Mouse (Mus musculus): ENCODE results near the gene Fen1.
"Not testable (repeated sequence)": the region's sequence is repeated elsewhere in the genome, so short reads cannot be mapped to it uniquely, and the experiment has no call there.

Fen1 gene

DNA sequence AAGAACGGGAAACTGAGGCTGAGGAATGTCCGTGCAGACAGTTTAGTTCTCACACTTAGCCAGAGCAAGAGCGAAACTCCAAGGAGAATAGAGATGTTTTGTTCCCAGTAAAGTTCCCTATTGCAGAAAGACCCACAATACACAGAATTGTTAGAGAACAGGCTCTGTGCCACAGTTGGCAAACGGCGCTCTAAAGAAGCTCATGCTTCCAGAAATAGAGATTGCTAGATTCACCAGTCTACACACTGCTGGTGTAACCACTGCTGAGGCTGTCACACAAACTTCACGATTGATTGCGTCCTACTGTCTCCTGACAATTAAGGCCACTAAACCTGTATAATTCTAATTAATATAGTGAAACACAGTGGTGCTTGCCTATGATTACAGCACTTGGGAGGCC, 22.7 kb downstream of the Fen1 start:
- DNase-seq (ENCODE audit: low spot score in 2 of 2): peak in 1 of 2 experiments; percentile 45

DNA sequence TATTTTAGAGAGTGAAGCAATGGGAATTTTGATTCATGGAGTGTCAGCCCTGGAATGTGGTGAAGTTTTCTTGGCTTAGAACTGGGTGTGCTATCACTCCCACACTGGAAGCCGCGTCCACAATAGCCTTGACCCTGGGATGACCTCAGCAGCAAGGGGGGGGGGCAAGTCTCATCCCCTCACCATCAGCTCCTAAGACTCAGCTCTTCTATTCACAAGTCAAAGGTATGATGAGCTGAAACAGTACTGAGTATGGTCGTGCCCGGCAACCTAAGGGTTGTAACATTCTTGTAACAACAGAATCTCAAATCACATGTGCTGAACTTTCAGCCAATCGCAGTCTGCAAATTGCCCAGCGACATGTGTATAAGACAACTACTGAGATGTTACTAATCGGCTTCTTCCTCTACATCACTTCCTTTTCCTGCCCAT, 27.0 kb downstream of the Fen1 start:
- no peak for DNase-seq (ENCODE audit: low spot score in 2 of 2)

DNA sequence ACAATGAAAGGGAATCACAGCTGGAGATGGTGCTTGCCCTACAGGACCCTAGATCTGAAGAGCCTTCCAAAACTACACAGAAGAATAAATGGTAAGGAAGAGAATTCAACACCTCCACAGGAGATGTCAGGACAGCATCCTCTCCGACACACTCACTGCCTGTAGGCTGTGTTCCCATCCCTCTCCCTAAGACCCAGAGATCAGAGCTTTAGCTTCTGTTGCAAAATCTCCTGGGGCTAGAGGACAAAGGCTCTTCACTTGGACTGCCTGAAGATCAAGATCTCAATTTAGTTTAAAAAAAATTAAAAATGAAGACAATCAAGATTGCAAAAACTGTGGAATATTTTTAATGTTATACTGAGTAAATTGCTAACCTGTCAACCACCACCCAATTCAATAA, 27.5 kb downstream of the Fen1 start:
- no peak for DNase-seq (ENCODE audit: low spot score in 2 of 2)

DNA sequence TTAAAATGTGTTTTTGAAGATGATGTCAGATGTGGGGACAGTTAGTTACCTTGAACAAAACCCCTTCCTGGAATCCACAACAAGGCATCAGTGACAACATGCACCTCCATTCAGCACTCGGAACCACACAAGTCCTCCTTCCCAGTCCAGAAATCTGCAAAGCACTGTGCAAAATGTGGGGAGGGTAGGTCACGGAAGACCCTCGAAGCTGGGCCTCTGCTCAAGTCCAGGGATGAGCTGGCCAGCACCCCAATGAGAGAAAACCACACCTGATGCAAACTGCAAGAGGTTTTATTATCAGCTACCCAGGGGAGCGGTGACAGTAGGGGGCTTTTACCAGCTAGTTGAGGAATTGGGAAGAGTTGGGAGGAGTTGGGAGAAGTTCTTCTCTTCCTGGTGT, 29.0 kb downstream of the Fen1 start:
- DNase-seq (ENCODE audit: low spot score in 2 of 2): no peak

DNA sequence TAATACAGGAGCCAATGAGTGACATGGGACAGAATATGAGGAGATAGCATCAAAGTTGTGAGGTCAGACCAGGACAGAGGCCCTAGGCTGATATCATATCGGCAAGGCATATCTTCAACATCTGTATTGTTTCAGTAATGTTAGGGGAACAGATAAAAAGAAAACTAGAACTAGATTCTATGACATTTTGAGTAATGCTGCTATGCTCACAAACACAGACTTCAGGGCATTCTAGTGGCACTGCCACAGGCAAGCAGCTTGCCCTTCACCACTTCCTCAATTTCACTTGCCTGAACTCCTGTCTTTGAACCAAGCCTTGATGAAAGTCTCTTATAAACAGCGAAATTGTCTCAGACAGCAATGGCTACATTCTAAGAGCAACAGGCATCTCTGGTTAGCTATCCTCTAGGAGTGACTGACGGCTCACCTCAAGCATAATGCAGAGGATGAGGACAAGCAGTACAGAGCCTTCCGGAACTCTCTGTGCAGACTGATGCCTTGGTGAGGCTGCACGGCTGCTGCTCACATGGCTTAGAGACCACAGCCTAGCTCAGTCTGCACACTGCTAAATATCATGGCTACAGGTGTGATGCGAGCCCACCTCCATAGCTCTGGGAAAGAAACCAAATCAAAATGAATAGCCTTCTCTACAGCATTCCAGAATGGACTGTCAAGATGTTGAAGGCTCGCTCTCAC, 30.0 kb downstream of the Fen1 start:
- no peak for DNase-seq (ENCODE audit: low spot score in 2 of 2)

DNA sequence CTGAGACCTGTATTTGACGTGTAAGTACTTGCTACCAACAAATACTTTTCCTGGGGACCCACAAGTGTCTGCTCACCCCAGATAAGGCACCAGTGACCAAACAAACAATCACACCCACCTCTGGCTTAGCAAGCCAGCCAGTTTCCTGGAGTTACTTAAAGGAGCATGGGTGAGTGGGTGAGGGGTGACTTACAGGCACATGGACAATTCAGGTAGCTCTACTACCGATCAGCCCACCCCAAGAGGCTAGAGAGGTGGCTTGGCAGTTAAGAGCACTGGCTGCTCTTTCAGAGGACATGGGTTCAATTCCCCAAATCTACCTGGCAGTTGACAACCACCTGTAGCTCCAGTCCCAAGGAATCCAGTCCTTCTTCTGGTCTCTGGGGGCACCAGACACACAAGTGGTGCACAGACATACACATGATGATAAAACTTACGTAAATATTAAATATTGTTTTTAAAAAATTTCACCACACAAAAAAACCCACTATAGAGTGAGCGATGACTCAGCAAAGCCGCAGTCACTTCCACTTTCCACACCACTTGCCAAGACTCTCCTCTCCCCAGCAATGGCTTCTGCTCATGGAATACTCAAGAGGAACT, 30.8 kb downstream of the Fen1 start:
- no peak for DNase-seq (ENCODE audit: low spot score in 2 of 2)

DNA sequence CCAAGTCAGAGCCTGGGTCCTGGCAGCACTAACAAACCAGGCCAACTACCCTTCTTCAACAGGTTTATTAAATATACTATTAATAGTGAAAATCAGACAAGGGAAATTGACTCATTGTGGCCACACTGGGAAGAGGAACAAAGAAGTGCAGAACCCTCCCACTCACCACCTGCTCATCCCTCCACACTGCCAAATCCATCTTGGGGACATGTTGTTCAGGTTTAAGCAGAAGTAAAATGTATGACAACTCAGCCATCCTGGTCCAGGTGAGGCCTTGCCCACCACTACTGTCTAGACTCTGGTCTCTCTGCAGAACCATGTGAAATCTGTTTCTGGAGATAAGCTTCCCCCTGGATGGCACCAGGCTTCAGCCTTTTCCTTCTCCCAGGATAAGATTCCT, 32.1 kb downstream of the Fen1 start:
- peak in 1 of 2 experiments; percentile 38 for DNase-seq (ENCODE audit: low spot score in 2 of 2)

DNA sequence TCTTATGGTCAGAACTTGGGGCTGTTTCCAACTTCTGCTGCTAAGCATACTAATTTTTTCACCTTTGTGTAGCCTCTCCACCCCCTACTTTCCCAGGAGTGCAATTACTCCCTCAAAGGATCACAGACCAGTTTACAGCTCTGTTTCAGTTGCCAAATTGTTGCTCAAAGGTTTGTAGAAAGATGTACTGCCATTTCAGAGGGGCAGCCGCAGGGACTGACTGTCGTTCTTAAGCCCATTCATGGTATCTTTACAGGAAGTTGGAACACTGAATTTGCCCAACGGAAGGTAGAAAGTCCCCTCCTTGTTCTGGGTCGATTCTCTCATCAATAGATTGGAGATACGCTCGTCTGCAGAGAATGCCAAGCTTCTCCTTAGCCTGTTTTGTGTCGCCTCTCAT, 32.6 kb downstream of the Fen1 start:
- DNase-seq (ENCODE audit: low spot score in 2 of 2): no peak

DNA sequence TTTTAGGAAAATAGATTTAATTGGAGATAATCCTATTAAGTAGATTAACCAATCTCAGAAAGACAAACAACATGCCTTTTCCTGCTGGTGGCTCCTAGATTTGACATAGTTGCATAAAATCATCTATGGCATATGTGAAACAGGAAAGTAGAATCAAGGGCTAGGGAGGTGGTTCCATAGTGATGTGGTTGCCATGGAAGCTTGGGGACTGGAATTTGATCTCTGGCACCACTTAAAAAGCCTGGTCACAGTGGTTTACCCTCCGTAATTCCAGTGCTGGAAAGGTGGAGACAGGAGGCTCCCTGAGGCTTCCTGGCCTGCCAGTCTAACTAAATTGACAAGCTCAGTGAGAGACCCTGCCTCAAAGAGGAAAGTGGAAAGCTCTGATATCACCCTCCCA, 33.5 kb downstream of the Fen1 start:
- DNase-seq (ENCODE audit: low spot score in 2 of 2): no peak

DNA sequence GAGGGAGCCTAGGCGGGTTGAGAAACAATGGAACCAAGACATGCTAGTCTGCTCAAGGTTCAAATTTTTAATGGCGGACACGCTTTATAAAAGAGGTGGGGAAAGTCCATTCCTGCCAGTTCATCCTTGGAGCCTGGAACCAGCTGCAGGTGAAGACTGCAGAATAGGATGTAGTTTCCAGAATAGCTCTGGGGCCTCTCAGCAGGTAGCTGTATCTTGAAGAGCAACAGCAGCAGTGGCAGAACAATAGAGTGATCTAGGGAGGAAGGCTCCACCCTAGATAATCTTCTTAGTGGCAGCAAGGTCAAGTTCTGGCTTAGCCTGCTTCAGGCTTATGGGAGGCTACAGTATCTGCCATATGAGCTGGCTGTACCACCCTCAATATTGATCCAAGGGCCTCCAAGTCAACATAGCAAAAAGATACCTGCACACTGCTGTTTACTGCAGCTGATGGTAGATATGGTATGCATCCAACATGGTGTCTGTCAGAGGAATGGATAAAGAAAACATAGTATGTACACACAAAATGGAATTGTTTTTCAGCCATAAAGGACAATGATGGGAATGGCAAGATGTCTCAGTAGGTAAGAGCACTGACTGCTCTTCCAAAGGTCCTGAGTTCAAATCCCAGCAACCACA, 34.2 kb downstream of the Fen1 start:
- not testable (repeated sequence) for DNase-seq (ENCODE audit: low spot score in 2 of 2)

DNA sequence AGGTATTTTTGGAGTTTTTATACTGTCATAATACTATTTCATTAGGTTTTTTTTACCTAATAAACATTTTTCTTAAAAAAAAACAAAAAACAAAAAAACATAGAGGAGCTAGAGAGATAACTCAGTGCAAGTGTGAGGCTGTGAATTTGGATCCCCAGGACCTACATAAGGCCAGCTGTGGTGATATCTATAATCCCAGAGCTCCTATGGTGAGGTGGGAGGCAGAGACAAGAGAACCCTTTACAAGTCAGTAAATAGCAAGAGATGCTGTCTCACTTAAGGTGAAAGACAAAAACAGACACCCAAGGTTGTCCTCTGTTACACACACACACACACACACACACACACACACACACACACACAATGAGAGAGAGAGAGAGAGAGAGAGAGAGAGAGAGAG, 34.8 kb downstream of the Fen1 start:
- no peak for DNase-seq (ENCODE audit: low spot score in 2 of 2)

DNA sequence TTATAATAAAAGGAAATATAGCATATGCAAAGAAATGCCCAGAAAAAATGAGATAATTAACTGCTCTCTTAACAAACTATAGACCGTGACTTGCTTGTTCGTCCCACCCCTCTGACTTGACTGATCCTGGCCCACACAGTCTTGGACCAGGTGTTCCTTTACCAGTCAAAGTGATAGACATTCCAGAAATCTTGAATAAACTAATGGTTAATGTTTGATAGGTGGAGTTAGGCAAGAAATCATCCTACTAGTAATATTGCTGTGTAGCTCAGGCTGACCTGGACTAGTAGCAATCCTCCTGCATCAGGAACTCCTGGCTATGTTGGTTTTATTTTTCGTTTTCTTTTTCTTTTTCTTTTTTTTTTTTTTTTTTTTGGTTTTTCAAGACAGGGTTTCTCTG, 35.5 kb downstream of the Fen1 start:
- DNase-seq (ENCODE audit: low spot score in 2 of 2): no peak

DNA sequence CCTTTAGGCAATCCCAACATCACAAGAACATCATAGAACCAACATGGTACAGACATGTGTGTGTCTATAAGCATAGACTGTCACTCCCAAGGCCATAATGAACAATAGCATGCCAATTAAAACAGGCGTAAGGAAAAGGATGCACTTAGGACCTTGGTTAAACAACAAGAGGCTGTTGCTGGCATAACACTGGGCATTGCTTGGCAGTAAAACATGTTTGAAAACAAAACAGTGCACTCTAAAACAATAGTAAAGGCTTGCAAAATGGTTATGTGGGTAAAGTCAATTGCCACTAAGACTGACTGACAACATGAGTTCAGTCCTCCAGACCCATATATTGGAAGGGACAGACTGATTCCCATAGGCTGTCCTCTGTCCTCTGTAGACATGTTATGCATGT, 36.0 kb downstream of the Fen1 start:
- DNase-seq (ENCODE audit: low spot score in 2 of 2): no peak

DNA sequence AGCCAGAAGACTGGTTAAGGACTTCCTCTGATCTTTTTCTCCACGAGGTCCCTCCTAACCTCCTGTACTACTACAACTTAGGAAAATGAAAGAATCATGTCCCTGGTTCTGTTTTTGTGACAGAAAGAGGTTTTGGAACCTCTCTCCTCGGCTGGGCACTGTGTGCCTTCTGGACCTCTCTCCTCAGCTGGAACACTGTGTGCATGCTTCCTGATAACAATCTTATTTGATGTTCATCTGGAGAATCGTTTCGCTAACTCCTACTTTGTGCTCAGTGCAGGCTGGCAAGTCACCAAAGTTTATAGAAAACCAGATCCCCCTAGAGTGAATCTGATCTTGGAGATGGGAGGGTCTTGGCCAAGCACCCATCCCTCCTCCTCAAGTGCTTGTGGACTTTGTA, 36.9 kb downstream of the Fen1 start:
- DNase-seq (ENCODE audit: low spot score in 2 of 2): no peak

DNA sequence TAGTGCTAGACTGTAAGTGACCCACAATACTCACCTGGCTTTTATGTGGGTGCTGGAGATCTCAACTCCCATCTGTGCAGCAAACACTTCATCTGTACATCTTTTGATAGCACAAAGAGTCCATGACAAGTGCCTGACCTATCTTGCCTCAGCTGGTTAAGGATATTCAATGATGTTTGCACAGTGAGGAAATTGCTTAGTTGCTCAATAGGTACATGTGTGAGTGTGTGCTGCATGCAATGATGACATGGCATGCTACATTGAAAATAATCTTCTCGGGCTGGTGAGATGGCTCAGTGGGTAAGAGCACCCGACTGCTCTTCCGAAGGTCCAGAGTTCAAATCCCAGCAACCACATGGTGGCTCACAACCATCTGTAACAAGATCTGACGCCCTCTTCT, 38.0 kb downstream of the Fen1 start:
- DNase-seq (ENCODE audit: low spot score in 2 of 2): not testable (repeated sequence)

DNA sequence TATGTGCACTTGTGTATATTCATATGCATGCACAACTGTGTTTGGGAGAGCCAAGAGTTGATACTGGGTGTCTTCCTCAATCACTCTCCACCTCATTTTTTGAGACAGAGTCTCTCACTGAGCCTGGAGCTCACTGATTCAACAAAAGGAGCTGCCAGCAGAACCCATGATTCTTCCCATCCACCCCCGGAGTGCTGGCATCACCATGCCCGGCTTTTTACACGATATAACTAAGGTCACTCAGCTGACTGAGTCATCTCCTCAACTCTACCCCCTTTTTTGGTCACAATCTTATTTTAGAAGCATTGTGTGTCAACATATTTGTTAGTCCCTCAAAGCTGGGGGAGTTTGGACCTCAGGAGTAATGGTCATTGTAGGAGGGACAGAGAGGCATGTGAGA, 40.1 kb downstream of the Fen1 start:
- no peak for DNase-seq (ENCODE audit: low spot score in 2 of 2)

DNA sequence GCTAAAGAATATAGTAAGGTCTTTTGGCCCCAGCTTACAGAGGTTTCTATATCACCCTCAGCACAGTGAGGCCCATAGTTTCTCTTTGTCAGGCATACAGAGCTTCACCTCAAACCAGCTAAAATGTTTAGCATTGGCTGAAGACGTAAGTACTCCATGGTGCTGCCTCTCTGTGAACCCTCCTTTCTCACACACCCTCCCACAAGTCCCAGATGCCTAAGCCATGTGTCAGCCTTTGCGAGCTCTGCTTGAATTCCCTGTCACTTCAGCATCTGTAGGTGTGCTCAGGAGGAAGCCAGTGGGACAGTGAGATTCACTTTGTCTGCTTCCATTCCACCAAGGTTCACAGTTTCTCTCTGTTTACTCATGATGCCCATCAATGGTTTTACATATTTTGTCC, 46.2 kb downstream of the Fen1 start:
- DNase-seq (ENCODE audit: low spot score in 2 of 2): no peak

DNA sequence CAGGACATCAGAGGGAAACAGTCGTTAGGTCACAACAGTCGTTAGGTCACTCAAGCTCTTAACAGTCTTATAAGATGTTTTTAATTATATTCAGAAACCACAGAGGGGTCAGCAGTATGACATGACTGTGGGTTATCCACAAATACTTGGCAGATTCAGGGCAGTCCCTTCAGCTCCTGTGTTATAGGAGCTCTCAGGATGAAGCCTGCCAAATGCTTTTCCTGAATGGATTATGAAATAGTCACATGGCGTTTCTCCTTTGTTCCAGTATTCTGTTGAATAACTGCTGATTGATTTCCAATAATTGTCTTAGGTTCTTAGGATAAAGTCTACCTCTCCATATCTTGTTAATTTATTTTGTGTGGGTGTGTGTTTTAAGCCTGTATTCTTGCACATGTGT, 54.8 kb downstream of the Fen1 start:
- DNase-seq (ENCODE audit: low spot score in 2 of 2): no peak

Measured in right cerebral cortex, postnatal 36 days (tissue).